Mouse (Mus musculus): ENCODE data around the gene Zfp420.

DNA sequence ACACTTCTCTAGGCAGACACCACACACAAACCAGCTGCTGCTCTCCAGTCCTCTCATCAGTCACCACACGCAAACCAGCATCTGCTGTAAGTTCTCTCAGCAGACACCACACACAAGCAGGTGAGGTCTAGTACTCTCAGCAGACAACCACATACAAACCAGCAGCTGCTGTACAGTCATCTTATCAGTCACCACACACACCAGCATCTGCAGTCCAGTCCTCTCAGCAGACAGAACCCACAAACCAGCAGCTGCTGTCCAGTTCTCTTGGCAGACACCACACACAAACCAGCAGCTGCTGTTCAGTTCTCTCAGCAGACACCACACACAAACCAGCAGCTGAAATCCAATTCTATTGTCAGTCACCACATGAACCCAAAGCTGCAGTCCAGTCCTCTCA, 23.0 kb upstream of the Zfp420 start:
- TF ChIP-seq POLR2A (IDR thresholded peaks at IDR 0.05; ENCODE audit: insufficient read depth, low read length), result no peak
- no peak for TF ChIP-seq CTCF (IDR thresholded peaks at IDR 0.05; ENCODE audit: low read depth, low read length)

Data from ES-Bruce4 (cell line).